19 mouse cellular contexts compared by ENCODE assay signal in genomic region chr4:150092583-150092902, GRCm38 (mm10). TPM values are rescaled to one million over a fixed set of nuclear protein-coding genes. Genes with fewer than 3 reads are reported as not detected.
DNase-seq lines count a peak whose midpoint lies in the region; ATAC-seq and TF ChIP-seq lines count a peak whose summit lies in the region.
"Had no signal": no experiment of that assay in that cellular context is flagged by ENCODE, and none has a peak within 500 bp of the region (broad histone marks: within the 10 kb centered on the region; RNA-seq: fewer than 3 reads in every experiment).

No protein-coding gene starts in this region.

- no peaks in the 10 kb centered on the region for H3K27me3 ChIP-seq in heart, postnatal 0 days (ENCODE audit: control insufficient read depth, insufficient read depth, low read length)
- H3K27me3 ChIP-seq in E14TG2a.4 (ENCODE audit: insufficient read depth, low read length) = peaks cover 52% of the 10 kb centered on the region
- peaks cover 77% of the 10 kb centered on the region for H3K27me3 ChIP-seq in embryonic facial prominence, embryonic 10.5 days (replicated peaks; ENCODE audit: low read depth, poor library complexity, severe bottlenecking)
- no peaks in the 10 kb centered on the region for H3K27me3 ChIP-seq in kidney, adult 2 months (replicated peaks; ENCODE audit: control insufficient read depth, insufficient read depth, low read length)
- H3K27me3 ChIP-seq: stomach, embryonic 15.5 days had no signal

- 0 out of 2 replicates have a peak, but pooled peaks have one; percentile 1 for TF ChIP-seq CTCF in heart, postnatal 0 days (IDR thresholded peaks at IDR 0.05; ENCODE audit: low read depth)
- peak; percentile 8 for TF ChIP-seq CTCF in E14TG2a.4 (conservative IDR thresholded peaks at IDR 0.05; ENCODE audit: low read length)
- TF ChIP-seq CTCF in kidney, adult 2 months (conservative IDR thresholded peaks at IDR 0.05; ENCODE audit: insufficient read depth, insufficient read length, low read depth, low read length) = no peak

- no peaks in the 10 kb centered on the region for H3K9me3 ChIP-seq in heart, postnatal 0 days (replicated peaks; ENCODE audit: control insufficient read depth, low read length)
- no peaks in the 10 kb centered on the region for H3K9me3 ChIP-seq in E14TG2a.4 (ENCODE audit: low read length)
- H3K9me3 ChIP-seq in embryonic facial prominence, embryonic 10.5 days = no peaks in the 10 kb centered on the region
- H3K9me3 ChIP-seq: embryonic facial prominence, embryonic 13.5 days; liver, embryonic 15.5 days; stomach, embryonic 15.5 days had no signal

- no peak for TF ChIP-seq POLR2A in kidney, adult 2 months (IDR thresholded peaks at IDR 0.05; ENCODE audit: low read depth, low read length)

- H3K36me3 ChIP-seq in heart, postnatal 0 days (replicated peaks; ENCODE audit: control insufficient read depth, insufficient read depth, low read length) = no peaks in the 10 kb centered on the region
- H3K36me3 ChIP-seq in E14TG2a.4 (ENCODE audit: insufficient read depth, low read length) = no peaks in the 10 kb centered on the region
- no peaks in the 10 kb centered on the region for H3K36me3 ChIP-seq in embryonic facial prominence, embryonic 10.5 days (replicated peaks)
- no peaks in the 10 kb centered on the region for H3K36me3 ChIP-seq in kidney, adult 2 months (ENCODE audit: control insufficient read depth, insufficient read depth, low read length)
- H3K36me3 ChIP-seq: embryonic facial prominence, embryonic 13.5 days; liver, embryonic 15.5 days; stomach, embryonic 15.5 days had no signal

- H3K4me3 ChIP-seq in heart, postnatal 0 days (ENCODE audit: low read depth, low read length) = no peak overlapping the region
- no peak overlapping the region for H3K4me3 ChIP-seq in E14TG2a.4 (replicated peaks; ENCODE audit: low read length)
- H3K4me3 ChIP-seq in embryonic facial prominence, embryonic 10.5 days = no peak overlapping the region
- no peak overlapping the region for H3K4me3 ChIP-seq in kidney, adult 2 months (ENCODE audit: insufficient read depth, low read depth, low read length)
- H3K4me3 ChIP-seq: embryonic facial prominence, embryonic 13.5 days; left cerebral cortex, adult 2 months; liver, embryonic 15.5 days; stomach, embryonic 15.5 days had no signal

- 47% methylated on average over 3 of the region's 3 CpGs for WGBS in heart, postnatal 0 days
- WGBS in embryonic facial prominence, embryonic 10.5 days = 58% methylated on average over 3 of the region's 3 CpGs
- 59% methylated on average over 3 of the region's 3 CpGs for WGBS in kidney, adult 2 months

- no peak overlapping the region for H3K27ac ChIP-seq in heart, postnatal 0 days (ENCODE audit: low read depth)
- H3K27ac ChIP-seq in embryonic facial prominence, embryonic 10.5 days (replicated peaks) = no peak overlapping the region
- H3K27ac ChIP-seq in kidney, adult 2 months (ENCODE audit: insufficient read depth, low read depth, low read length) = no peak overlapping the region
- H3K27ac ChIP-seq: embryonic facial prominence, embryonic 13.5 days; hindbrain, embryonic 14.5 days; left cerebral cortex, adult 2 months; liver, embryonic 15.5 days had no signal

- H3K4me2 ChIP-seq in heart, postnatal 0 days (ENCODE audit: low read depth, low read length) = no peak overlapping the region
- H3K4me2 ChIP-seq: embryonic facial prominence, embryonic 13.5 days; hindbrain, embryonic 14.5 days; liver, embryonic 15.5 days; stomach, embryonic 15.5 days had no signal

- no peak overlapping the region for H3K9ac ChIP-seq in heart, postnatal 0 days (replicated peaks; ENCODE audit: low read depth, low read length)
- H3K9ac ChIP-seq: embryonic facial prominence, embryonic 13.5 days; forebrain, postnatal 0 days; hindbrain, embryonic 14.5 days; liver, embryonic 15.5 days; stomach, embryonic 15.5 days had no signal

- peaks cover 37% of the 10 kb centered on the region for H3K4me1 ChIP-seq in heart, postnatal 0 days (ENCODE audit: control insufficient read depth, insufficient read depth)
- H3K4me1 ChIP-seq in E14TG2a.4 (replicated peaks; ENCODE audit: low read depth, low read length) = peaks cover 35% of the 10 kb centered on the region
- H3K4me1 ChIP-seq in embryonic facial prominence, embryonic 10.5 days = peaks cover 44% of the 10 kb centered on the region
- no peaks in the 10 kb centered on the region for H3K4me1 ChIP-seq in kidney, adult 2 months (ENCODE audit: control insufficient read depth, insufficient read depth, low read length)

- no peak for DNase-seq in heart, postnatal 0 days (ENCODE audit: low spot score)
- no peak for DNase-seq in heart, adult 18-20 months
- DNase-seq in lung, postnatal 10 days = peak; percentile 40
- no peak for DNase-seq in lung, postnatal 14 days
- peak; percentile 50 for DNase-seq in induced T-regulatory cell, adult 2 months (ENCODE audit: low read depth)
- no peak for DNase-seq in embryonic facial prominence, embryonic 10.5 days (ENCODE audit: low spot score)
- DNase-seq in kidney, adult 2 months = no peak
- DNase-seq: forebrain, postnatal 0 days had no signal

- TF ChIP-seq EP300 in heart, postnatal 0 days (IDR thresholded peaks at IDR 0.05; ENCODE audit: low read depth) = no peak

- ATAC-seq in heart, postnatal 0 days (ENCODE audit: insufficient read depth, low read depth) = no peak
- ATAC-seq: forebrain, postnatal 0 days had no signal

RNA-seq across cellular contexts. Expression of gene Gpr157, which starts 5.4 kb away (rescaled TPM):
- 15.0 and 23.3 TPM in 2 replicates for total RNA-seq in heart, postnatal 0 days (2014; rRNA removed; ENCODE audit: low replicate concordance)
- 4.3 and 4.5 TPM in 2 replicates for polyA plus RNA-seq in heart, postnatal 0 days (2015; fragmentation: Nextera tagmentation; extraction: Ambion mirVana)
- total RNA-seq in heart, adult 18-20 months (2021) = 10 to 100 TPM; 36.5 to 43.7 TPM
- 0.49 and 0.55 TPM in 2 replicates for polyA plus RNA-seq in embryonic facial prominence, embryonic 10.5 days (2016; fragmentation: Nextera tagmentation; extraction: Ambion mirVana)
- 0.76 and 1.2 TPM in 2 replicates for polyA plus RNA-seq in kidney, adult 2 months (2012; rRNA removed)

RNA-seq across cellular contexts. Expression of gene Slc2a5, which starts 26.5 kb away (rescaled TPM):
- total RNA-seq in heart, postnatal 0 days (2014; rRNA removed; ENCODE audit: low replicate concordance) = 0.58 TPM in 1 of 2 replicates, not detected in the other
- polyA plus RNA-seq in heart, postnatal 0 days (2015; fragmentation: Nextera tagmentation; extraction: Ambion mirVana) = 0.42 and 0.59 TPM in 2 replicates
- under 1 TPM in 1 of 2 experiments, not detected in 1; 0.41 TPM for total RNA-seq in heart, adult 18-20 months (2021)
- 1.4 and 1.7 TPM in 2 replicates for polyA plus RNA-seq in embryonic facial prominence, embryonic 10.5 days (2016; fragmentation: Nextera tagmentation; extraction: Ambion mirVana)
- polyA plus RNA-seq in kidney, adult 2 months (2012; rRNA removed) = 181 and 266 TPM in 2 replicates
- total RNA-seq: gastrocnemius, adult 8-10 months had no signal

RNA-seq across cellular contexts. Expression of gene Slc2a7, which starts 56.2 kb away (rescaled TPM):
- total RNA-seq in heart, postnatal 0 days (2014; rRNA removed; ENCODE audit: low replicate concordance) = not detected in 2 replicates
- polyA plus RNA-seq in heart, postnatal 0 days (2015; fragmentation: Nextera tagmentation; extraction: Ambion mirVana) = not detected in 2 replicates
- not detected for total RNA-seq in heart, adult 18-20 months (2021)
- not detected in 2 replicates for polyA plus RNA-seq in embryonic facial prominence, embryonic 10.5 days (2016; fragmentation: Nextera tagmentation; extraction: Ambion mirVana)
- polyA plus RNA-seq in kidney, adult 2 months (2012; rRNA removed) = 0.64 and 1.3 TPM in 2 replicates
- total RNA-seq: forebrain, postnatal 0 days; gastrocnemius, adult 8-10 months; heart, postnatal 14 days; layer of hippocampus, adult 8-10 months; left cerebral cortex, adult 2 months; midbrain, postnatal 0 days had no signal
- polyA plus RNA-seq: embryonic facial prominence, embryonic 13.5 days; forebrain, postnatal 0 days; hindbrain, embryonic 14.5 days; limb, embryonic 11.5 days; midbrain, postnatal 0 days had no signal

Comparison
In these comparisons a context has a peak if more than half of its experiments do, and no peak if none do; other contexts are left out.
1. DNase-seq: peak in lung, postnatal 10 days (single experiment) and induced T-regulatory cell, adult 2 months (single experiment); none in heart, postnatal 0 days (single experiment), heart, adult 18-20 months (0 of 2), lung, postnatal 14 days (single experiment), embryonic facial prominence, embryonic 10.5 days (single experiment) and kidney, adult 2 months (single experiment).
2. RNA of gene Slc2a5, which starts 26.5 kb away (polyA plus RNA-seq): 181 to 266 TPM in kidney, adult 2 months; 1.4 to 1.7 TPM in embryonic facial prominence, embryonic 10.5 days and 0.42 to 0.59 TPM in heart, postnatal 0 days; every median in the first group is over 10 times any median in the second.